In genomic region chr4:155306356-155307242, GRCm38 (mm10) we compare ENCODE assay signal across 13 mouse cellular contexts. TPM values are rescaled to one million over a fixed set of nuclear protein-coding genes. Genes with fewer than 3 reads are reported as not detected.
DNase-seq lines count a peak whose midpoint lies in the region; ATAC-seq and TF ChIP-seq lines count a peak whose summit lies in the region.
"Had no signal": no experiment of that assay in that cellular context is flagged by ENCODE, and none has a peak within 500 bp of the region (broad histone marks: within the 10 kb centered on the region; RNA-seq: fewer than 3 reads in every experiment).

No protein-coding gene starts in this region.

- H3K4me3 ChIP-seq in liver, postnatal 0 days (ENCODE audit: low read depth, low read length): no peak overlapping the region
- no peak overlapping the region for H3K4me3 ChIP-seq in liver, embryonic 12.5 days
- no peak overlapping the region for H3K4me3 ChIP-seq in embryonic facial prominence, embryonic 10.5 days
- no peak overlapping the region for H3K4me3 ChIP-seq in hindbrain, embryonic 15.5 days
- H3K4me3 ChIP-seq in small intestine, adult 2 months (ENCODE audit: low read depth, low read length): peak overlapping the region; percentile 4; the same call in 1 of the 2 replicates
- H3K4me3 ChIP-seq: embryonic facial prominence, embryonic 15.5 days; limb, embryonic 12.5 days had no signal

- TF ChIP-seq CTCF in liver, postnatal 0 days (IDR thresholded peaks at IDR 0.05; ENCODE audit: low read depth): no peak
- TF ChIP-seq CTCF in small intestine, adult 2 months (IDR thresholded peaks at IDR 0.05; ENCODE audit: extremely low read depth, insufficient read length, insufficient replicate concordance, low read depth, low read length): no peak

- 47% methylated on average over 24 of the region's 24 CpGs for WGBS in liver, postnatal 0 days (ENCODE audit: insufficient replicate concordance)
- WGBS in liver, embryonic 12.5 days (ENCODE audit: insufficient replicate concordance): 41% methylated on average over 24 of the region's 24 CpGs
- 74% methylated on average over 24 of the region's 24 CpGs for WGBS in embryonic facial prominence, embryonic 10.5 days
- WGBS in hindbrain, embryonic 15.5 days: 72% methylated on average over 24 of the region's 24 CpGs
- WGBS in small intestine, adult 2 months: 43% methylated on average over 24 of the region's 24 CpGs

- no peak overlapping the region for H3K9ac ChIP-seq in liver, postnatal 0 days (replicated peaks)
- H3K9ac ChIP-seq in liver, embryonic 12.5 days: no peak overlapping the region
- H3K9ac ChIP-seq in hindbrain, embryonic 15.5 days: no peak overlapping the region
- H3K9ac ChIP-seq: embryonic facial prominence, embryonic 15.5 days; limb, embryonic 12.5 days had no signal

- peaks cover 5% of the 10 kb centered on the region for H3K4me1 ChIP-seq in liver, postnatal 0 days (ENCODE audit: insufficient read depth)
- H3K4me1 ChIP-seq in liver, embryonic 12.5 days: peaks cover 15% of the 10 kb centered on the region; the same call in 1 of the 2 replicates
- H3K4me1 ChIP-seq in embryonic facial prominence, embryonic 10.5 days: peaks cover 47% of the 10 kb centered on the region
- peaks cover 47% of the 10 kb centered on the region for H3K4me1 ChIP-seq in hindbrain, embryonic 15.5 days (replicated peaks)
- peaks cover 20% of the 10 kb centered on the region for H3K4me1 ChIP-seq in small intestine, adult 2 months (ENCODE audit: control insufficient read depth, insufficient read depth, insufficient read length, low read length)

- DNase-seq in liver, postnatal 0 days: no peak
- no peak for DNase-seq in embryonic facial prominence, embryonic 10.5 days (ENCODE audit: low spot score)
- DNase-seq in urinary bladder, adult 2 months (ENCODE audit: low spot score): no peak
- DNase-seq in right cerebral cortex, postnatal 4 days: no peak
- DNase-seq: adrenal gland, adult 8-10 months; gastrocnemius, postnatal 14 days; kidney, adult 11 months; lung, postnatal 10 days had no signal

- TF ChIP-seq EP300 in liver, postnatal 0 days (IDR thresholded peaks at IDR 0.05; ENCODE audit: low read depth): no peak

- H3K27ac ChIP-seq in liver, postnatal 0 days (ENCODE audit: low read depth): no peak overlapping the region
- no peak overlapping the region for H3K27ac ChIP-seq in liver, embryonic 12.5 days
- H3K27ac ChIP-seq in embryonic facial prominence, embryonic 10.5 days (replicated peaks): peak overlapping the region; percentile 40; the same call in 1 of the 2 replicates
- peak overlapping the region; percentile 68 for H3K27ac ChIP-seq in hindbrain, embryonic 15.5 days (replicated peaks)
- no peak overlapping the region for H3K27ac ChIP-seq in small intestine, adult 2 months (ENCODE audit: insufficient read depth, low read depth, low read length)
- H3K27ac ChIP-seq: limb, embryonic 12.5 days had no signal

- H3K36me3 ChIP-seq in liver, postnatal 0 days (replicated peaks; ENCODE audit: insufficient read depth, low read length): no peaks in the 10 kb centered on the region
- no peaks in the 10 kb centered on the region for H3K36me3 ChIP-seq in liver, embryonic 12.5 days
- no peaks in the 10 kb centered on the region for H3K36me3 ChIP-seq in embryonic facial prominence, embryonic 10.5 days (replicated peaks)
- H3K36me3 ChIP-seq in hindbrain, embryonic 15.5 days: no peaks in the 10 kb centered on the region
- no peaks in the 10 kb centered on the region for H3K36me3 ChIP-seq in small intestine, adult 2 months (ENCODE audit: control insufficient read depth, insufficient read depth, low read length)
- H3K36me3 ChIP-seq: embryonic facial prominence, embryonic 15.5 days; limb, embryonic 12.5 days had no signal

- 0 out of 2 replicates have a peak overlapping the region, but pooled peaks have one; percentile 49 for H3K4me2 ChIP-seq in liver, postnatal 0 days (ENCODE audit: low read depth, low read length)
- no peak overlapping the region for H3K4me2 ChIP-seq in liver, embryonic 12.5 days
- H3K4me2 ChIP-seq in hindbrain, embryonic 15.5 days: no peak overlapping the region
- H3K4me2 ChIP-seq: embryonic facial prominence, embryonic 15.5 days had no signal

- no peaks in the 10 kb centered on the region for H3K27me3 ChIP-seq in liver, postnatal 0 days (ENCODE audit: insufficient read depth, low read length)
- H3K27me3 ChIP-seq in liver, embryonic 12.5 days (replicated peaks): peaks cover 28% of the 10 kb centered on the region; the same call in 1 of the 2 replicates
- H3K27me3 ChIP-seq in embryonic facial prominence, embryonic 10.5 days (replicated peaks; ENCODE audit: low read depth, poor library complexity, severe bottlenecking): peaks cover 16% of the 10 kb centered on the region; the same call in 1 of the 2 replicates
- H3K27me3 ChIP-seq in hindbrain, embryonic 15.5 days: no peaks in the 10 kb centered on the region
- H3K27me3 ChIP-seq in small intestine, adult 2 months (ENCODE audit: control insufficient read depth, insufficient read depth, low read length): no peaks in the 10 kb centered on the region
- H3K27me3 ChIP-seq: embryonic facial prominence, embryonic 15.5 days; limb, embryonic 12.5 days had no signal

- no peak for ATAC-seq in liver, postnatal 0 days
- no peak for ATAC-seq in liver, embryonic 12.5 days
- no peak for ATAC-seq in hindbrain, embryonic 15.5 days (ENCODE audit: low FRiP score, low read depth)

- TF ChIP-seq POLR2A in small intestine, adult 2 months (IDR thresholded peaks at IDR 0.05; ENCODE audit: low read depth, low read length): no peak

- H3K9me3 ChIP-seq in liver, postnatal 0 days (ENCODE audit: low read length): no peaks in the 10 kb centered on the region
- no peaks in the 10 kb centered on the region for H3K9me3 ChIP-seq in liver, embryonic 12.5 days (replicated peaks)
- no peaks in the 10 kb centered on the region for H3K9me3 ChIP-seq in embryonic facial prominence, embryonic 10.5 days
- H3K9me3 ChIP-seq in hindbrain, embryonic 15.5 days: no peaks in the 10 kb centered on the region
- H3K9me3 ChIP-seq: embryonic facial prominence, embryonic 15.5 days; limb, embryonic 12.5 days had no signal

RNA-seq across cellular contexts. Expression of gene Prkcz, which starts 54.6 kb away (rescaled TPM):
- 3.0 TPM in 2 replicates for polyA plus RNA-seq in liver, postnatal 0 days (2015; fragmentation: Nextera tagmentation; extraction: Ambion mirVana)
- 3.7 and 4.2 TPM in 2 replicates for polyA plus RNA-seq in liver, embryonic 12.5 days (2016; fragmentation: Nextera tagmentation; extraction: Ambion mirVana)
- 12.4 and 13.7 TPM in 2 replicates for polyA plus RNA-seq in embryonic facial prominence, embryonic 10.5 days (2016; fragmentation: Nextera tagmentation; extraction: Ambion mirVana)
- 78.8 and 87.2 TPM in 2 replicates for polyA plus RNA-seq in hindbrain, embryonic 15.5 days (2015; fragmentation: Nextera tagmentation; extraction: Ambion mirVana)
- polyA plus RNA-seq in small intestine, adult 2 months (2012; rRNA removed): 22.1 and 73.8 TPM in 2 replicates
- polyA plus RNA-seq in urinary bladder, adult 2 months (2012; rRNA removed): 16.3 and 17.3 TPM in 2 replicates

RNA-seq across cellular contexts. Expression of gene Faap20, which starts 57.0 kb away (rescaled TPM):
- 23.1 and 24.7 TPM in 2 replicates for polyA plus RNA-seq in liver, postnatal 0 days (2015; fragmentation: Nextera tagmentation; extraction: Ambion mirVana)
- polyA plus RNA-seq in liver, embryonic 12.5 days (2016; fragmentation: Nextera tagmentation; extraction: Ambion mirVana): 25.8 and 31.2 TPM in 2 replicates
- 99.6 and 100 TPM in 2 replicates for polyA plus RNA-seq in embryonic facial prominence, embryonic 10.5 days (2016; fragmentation: Nextera tagmentation; extraction: Ambion mirVana)
- polyA plus RNA-seq in hindbrain, embryonic 15.5 days (2015; fragmentation: Nextera tagmentation; extraction: Ambion mirVana): 73.8 and 75.7 TPM in 2 replicates
- polyA plus RNA-seq in small intestine, adult 2 months (2012; rRNA removed): 22.5 and 52.0 TPM in 2 replicates
- 47.5 and 51.8 TPM in 2 replicates for polyA plus RNA-seq in urinary bladder, adult 2 months (2012; rRNA removed)

Comparison
In these comparisons a context has a peak if more than half of its experiments do, and no peak if none do; other contexts are left out.
1. H3K27ac ChIP-seq: peak in embryonic facial prominence, embryonic 10.5 days (single experiment) and hindbrain, embryonic 15.5 days (single experiment); none in liver, postnatal 0 days (single experiment), liver, embryonic 12.5 days (single experiment) and small intestine, adult 2 months (single experiment).